Mouse (Mus musculus): ENCODE data around the gene Asic3.

DNA sequence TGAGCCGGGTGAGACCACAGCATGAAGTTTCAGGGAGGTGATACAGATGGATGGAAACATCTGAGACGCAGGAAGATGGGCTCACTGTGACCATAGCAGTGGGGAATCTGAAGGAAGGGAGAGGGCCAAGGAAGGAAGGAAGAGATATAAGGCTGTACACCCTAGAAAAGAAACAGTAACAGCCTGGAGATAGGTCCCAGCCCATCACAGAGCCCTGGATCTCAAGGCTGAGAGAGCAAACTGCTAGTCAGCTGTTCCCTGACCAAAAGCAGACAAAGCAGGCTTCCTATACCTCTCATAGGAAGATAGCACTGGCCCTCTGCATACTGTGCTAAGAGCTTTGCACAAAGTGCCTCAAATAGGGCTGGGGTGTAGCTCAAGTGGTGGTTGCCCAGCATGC lies 34.5 kb upstream of the Asic3 start:
- TF ChIP-seq POLR2A (IDR thresholded peaks at IDR 0.05; ENCODE audit: insufficient read depth, low read depth, low read length) (no peak), CTCF (IDR thresholded peaks at IDR 0.05; ENCODE audit: insufficient read depth, low read depth, low read length) (no peak)

Data from olfactory bulb, adult 2 months (tissue).